Mouse (Mus musculus) olfactory bulb, adult 2 months (tissue): Measurements from ENCODE around the gene Fyn. TPM values are rescaled to one million over a fixed set of nuclear protein-coding genes. Genes with fewer than 3 reads are reported as not detected.

ENCODE experiments used
- H3K27ac ChIP-seq: fragments of 200-500 bp; 2 replicates; pipeline ENCODE4 v1.5.1; 2012; ENCODE audit warnings: low read depth, low read length; ENCODE audit not compliant: insufficient read depth
- H3K4me1 ChIP-seq: fragments of 200-500 bp; 2 replicates; pipeline ENCODE4 v1.6.1; 2012; ENCODE audit warnings: low read length; ENCODE audit not compliant: control insufficient read depth, insufficient read depth
- H3K4me3 ChIP-seq: fragments of 200-500 bp; 2 replicates; pipeline ENCODE4 v1.5.1; 2012; ENCODE audit warnings: mild to moderate bottlenecking, low read depth, low read length, moderate library complexity; ENCODE audit not compliant: insufficient read depth
- CTCF ChIP-seq: fragments of 200-500 bp; IDR thresholded peaks from 2 replicates; pipeline ENCODE4 v1.5.1; 2012; ENCODE audit warnings: low read depth, mild to moderate bottlenecking, low read length, moderate library complexity; ENCODE audit not compliant: insufficient read depth
- POLR2A ChIP-seq: fragments of 200-500 bp; IDR thresholded peaks from 2 replicates; pipeline ENCODE4 v1.6.1; 2012; ENCODE audit warnings: mild to moderate bottlenecking, low read depth, low read length, moderate library complexity; ENCODE audit not compliant: insufficient read depth
- WGBS: fragments of 180-500 bp; shearing (Covaris S2); methylation state at CpG from one replicate; pipeline ENCODE4 v1.1.7; 2018; 5-methylcytosine and 5-hydroxymethylcytosine counted together
- polyA plus RNA-seq: library from polyadenylated mRNA; stranded (reverse); fragments of >200 nt; gene quantifications from 2 replicates; pipeline ENCODE4 v1.2.4, GENCODE M21; 2012; ENCODE audit warnings: low replicate concordance; ENCODE audit not compliant: missing spikeins, insufficient read depth, insufficient read length

The Fyn gene
- polyA plus RNA-seq, 1 experiment, result 322 TPM

DNA sequence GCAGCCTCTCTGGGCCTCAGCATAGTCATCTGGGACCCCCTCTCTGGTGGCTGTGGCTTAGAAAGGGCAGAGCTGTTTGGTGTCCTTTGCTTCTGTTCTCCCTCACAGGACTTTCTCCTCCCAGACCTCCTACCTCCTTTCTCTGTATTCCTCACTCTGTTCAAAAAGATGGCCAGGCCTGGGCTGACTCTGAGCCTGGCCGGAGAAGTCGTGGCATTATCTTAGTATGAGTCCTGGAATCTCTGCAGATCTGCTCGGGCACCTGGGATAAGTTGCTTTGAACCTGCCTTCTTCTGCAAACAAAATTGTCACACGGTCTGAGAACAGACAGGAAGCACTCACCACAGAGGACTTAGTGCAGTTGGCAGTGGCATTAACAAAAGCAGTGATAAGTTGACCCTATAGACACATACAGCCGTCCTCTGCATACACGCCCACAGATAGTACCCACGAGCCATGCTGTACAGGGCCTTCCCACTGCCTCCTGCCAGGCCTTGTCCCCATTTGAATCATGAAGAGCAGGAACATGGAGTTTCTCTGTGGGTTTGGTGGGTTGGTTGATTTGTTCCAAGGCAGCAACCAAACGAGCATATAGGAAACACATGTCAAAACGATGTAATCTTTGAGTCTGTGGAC lies 171.5 kb downstream of the Fyn start:
- 50% methylated on average over 9 of the region's 9 CpGs for WGBS
- TF ChIP-seq CTCF, result no peak
- no peak for TF ChIP-seq POLR2A
- H3K4me3 ChIP-seq, result no peak overlapping the region
- H3K27ac ChIP-seq, result peak overlapping the region; percentile 72
- H3K4me1 ChIP-seq, result peaks cover 50% of the 10 kb centered on the region

DNA sequence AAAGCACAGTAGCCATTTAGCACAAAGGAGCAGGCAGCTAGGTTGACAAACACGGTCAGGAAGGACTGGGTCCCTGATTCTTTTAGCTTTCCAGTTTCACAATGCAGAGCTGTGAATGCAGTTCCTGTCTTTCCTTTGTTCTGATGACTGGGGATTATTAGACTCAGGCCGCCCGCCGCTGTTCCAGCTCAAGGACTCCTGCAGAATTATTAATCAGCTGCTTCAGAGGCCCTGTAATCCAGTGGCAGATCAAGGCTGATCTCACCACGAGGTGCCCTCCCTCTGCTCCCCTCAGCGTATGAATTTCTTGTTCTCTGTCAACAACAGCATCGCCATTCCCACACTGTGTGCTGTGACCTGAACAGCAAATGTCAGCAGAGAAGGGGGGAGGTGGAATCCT lies 172.3 kb downstream of the Fyn start:
- Histone ChIP-seq H3K4me3 (no peak overlapping the region), H3K4me1 (peaks cover 45% of the 10 kb centered on the region), H3K27ac (peak overlapping the region; percentile 88)
- WGBS, result 7% methylated on average over 7 of the region's 7 CpGs
- TF ChIP-seq POLR2A (no peak), CTCF (no peak)

DNA sequence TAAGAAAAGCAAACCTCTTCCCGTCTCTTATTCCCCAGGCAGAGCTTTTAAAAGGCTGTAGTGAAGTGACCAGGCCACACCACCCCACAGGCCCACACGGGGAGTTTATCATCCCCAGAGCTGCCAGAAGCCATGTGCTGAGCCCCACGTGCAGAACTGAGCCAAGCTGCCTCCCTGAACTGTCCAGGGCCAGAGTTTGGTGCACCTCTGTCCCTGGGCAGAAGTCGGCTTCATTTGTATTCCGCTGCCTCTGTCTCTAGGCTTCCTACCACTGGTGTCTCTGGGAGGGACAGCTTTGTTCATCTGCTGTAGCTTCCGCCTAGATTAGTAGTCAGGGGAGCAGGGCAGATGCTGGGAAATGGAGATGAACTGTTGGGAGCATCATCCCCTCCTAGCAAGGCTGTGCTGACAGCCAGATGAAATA lies 172.8 kb downstream of the Fyn start:
- 23% methylated on average over 6 of the region's 6 CpGs for WGBS
- H3K4me1 ChIP-seq, result peaks cover 41% of the 10 kb centered on the region
- peak overlapping the region; percentile 88 for H3K27ac ChIP-seq
- no peak overlapping the region for H3K4me3 ChIP-seq
- TF ChIP-seq CTCF (no peak), POLR2A (no peak)

DNA sequence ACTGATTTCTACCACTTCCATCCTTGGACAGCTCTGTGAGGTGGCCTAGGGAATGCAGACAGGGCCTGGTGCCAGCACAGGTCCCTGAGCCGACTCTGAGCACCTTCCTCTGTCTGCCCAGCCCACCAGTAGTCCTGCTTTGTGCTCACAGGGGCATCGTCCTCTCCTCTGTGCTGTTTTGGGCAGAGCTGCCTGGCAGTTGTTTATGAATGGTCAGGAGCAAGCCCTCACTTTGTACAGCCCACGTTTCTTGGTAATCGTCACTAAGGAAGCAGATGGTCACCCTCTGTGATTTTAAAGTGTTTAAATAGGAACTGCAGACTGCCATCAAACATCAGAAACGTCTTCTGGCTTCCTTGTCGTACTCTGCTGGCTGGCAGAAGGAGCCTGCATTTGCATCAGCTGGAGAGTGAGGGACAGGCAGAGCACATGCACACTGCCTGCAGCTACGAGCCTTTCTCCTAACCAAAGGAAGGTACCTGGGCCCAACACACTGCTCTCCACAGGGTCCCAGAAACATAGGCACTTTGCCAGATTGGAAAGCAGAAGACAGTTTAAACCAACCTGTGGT lies 173.4 kb downstream of the Fyn start:
- Histone ChIP-seq H3K4me1 (peaks cover 42% of the 10 kb centered on the region), H3K4me3 (no peak overlapping the region), H3K27ac (peak overlapping the region; percentile 88)
- TF ChIP-seq POLR2A (no peak), CTCF (no peak)
- WGBS, result 22% methylated on average over 7 of the region's 7 CpGs

DNA sequence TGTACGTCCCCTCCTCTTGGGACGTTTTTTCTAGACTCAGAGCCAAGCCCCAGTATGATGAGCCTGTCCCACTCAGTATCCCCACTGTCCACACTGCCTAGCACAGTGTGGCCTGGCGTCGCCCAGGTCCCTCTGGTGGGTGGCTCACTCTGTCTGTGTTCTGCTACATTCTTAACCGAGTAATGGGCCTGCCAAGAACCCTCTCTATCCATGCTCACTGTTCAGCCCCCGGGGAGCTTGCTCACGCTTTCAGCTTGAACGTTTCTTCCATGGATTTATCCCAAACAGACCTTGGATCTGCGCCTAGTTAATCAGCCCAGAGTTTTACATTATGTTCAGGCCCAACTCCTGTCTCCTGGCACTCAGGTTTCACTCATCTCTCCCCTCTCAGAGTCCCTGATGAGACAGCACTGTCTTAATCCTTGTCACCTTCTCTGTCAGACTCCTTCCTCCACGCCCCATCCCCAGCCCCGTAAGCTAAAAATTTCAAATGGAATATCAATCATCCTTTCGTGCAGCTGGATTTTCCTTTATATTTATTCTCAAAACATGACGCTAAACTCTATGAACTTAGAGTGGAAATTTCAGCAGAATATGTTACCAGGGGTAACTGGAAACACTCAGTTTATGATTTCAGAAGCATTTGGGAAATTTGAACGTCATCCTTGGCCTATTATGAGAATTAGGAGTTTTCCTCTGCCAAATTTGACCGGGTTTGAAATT lies 174.0 kb downstream of the Fyn start:
- Histone ChIP-seq H3K4me3 (no peak overlapping the region), H3K4me1 (peaks cover 38% of the 10 kb centered on the region), H3K27ac (peak overlapping the region; percentile 88; the same call in 1 of the 2 replicates)
- WGBS, result 41% methylated on average over 15 of the region's 15 CpGs
- TF ChIP-seq POLR2A, result no peak
- TF ChIP-seq CTCF, result no peak

DNA sequence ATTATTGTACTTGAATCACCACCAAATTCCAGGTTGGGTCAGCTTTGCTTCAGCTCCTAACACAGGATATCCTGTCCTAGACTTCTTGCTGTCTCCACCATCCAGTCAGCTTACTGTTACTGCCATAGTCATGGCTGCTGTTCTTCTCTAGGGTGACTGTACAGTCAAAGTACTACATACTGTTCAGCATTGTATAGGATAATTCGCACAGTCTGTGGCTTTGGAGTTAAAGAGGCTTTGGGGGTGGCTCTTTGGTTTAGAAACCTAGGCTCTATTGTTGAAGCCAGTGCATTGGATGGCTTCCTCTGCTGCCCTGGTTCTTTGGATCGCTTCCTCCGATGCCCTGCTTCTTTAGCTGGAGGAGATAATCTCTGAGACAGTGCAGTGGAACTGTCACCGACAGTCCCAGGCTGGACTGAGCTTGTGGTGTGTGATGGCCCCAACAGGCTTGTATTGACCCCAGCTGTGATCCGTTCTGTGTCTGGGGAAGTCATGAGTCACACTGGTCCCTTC lies 174.7 kb downstream of the Fyn start:
- H3K4me1 ChIP-seq, result peaks cover 38% of the 10 kb centered on the region
- no peak overlapping the region for H3K4me3 ChIP-seq
- TF ChIP-seq CTCF (no peak), POLR2A (no peak)
- H3K27ac ChIP-seq, result no peak overlapping the region
- WGBS, result 74% methylated on average over 5 of the region's 5 CpGs

DNA sequence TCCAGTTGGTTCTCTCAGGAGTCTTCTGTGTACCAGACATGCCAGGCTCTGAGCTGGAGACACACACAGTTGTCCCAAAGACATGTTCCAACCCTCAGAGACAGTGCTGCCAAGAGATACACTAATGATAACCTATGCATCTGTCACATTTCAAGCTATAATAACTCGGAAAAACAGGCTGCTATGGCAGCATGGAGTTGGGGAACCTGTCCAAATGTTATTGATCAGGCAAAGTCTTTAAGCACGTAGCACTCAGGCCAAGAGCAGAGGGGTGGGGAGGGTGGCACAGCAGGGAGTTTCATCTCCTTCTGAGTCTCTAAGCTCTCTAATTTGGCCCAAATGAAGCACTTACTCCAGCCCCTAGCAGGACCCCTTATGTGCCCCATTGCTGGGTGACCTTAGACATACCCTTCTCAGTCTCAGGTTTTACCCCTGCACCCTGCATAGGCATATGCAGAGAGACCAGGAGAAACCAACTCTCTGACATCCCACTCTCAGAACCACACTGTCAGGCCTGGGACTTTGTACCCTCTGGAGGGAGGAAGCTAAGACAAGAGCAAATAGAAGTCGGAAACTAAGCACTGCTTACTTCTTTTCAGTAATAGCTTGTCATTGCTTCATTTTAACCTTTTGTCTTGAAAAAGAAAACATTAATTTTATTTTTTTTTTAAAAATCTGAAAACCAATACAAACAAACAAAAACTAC lies 178.9 kb downstream of the Fyn start:
- Histone ChIP-seq H3K27ac (0 out of 2 replicates have a peak overlapping the region, but pooled peaks have one; percentile 20), H3K4me3 (no peak overlapping the region), H3K4me1 (peaks cover 26% of the 10 kb centered on the region)
- 42% methylated on average over 3 of the region's 3 CpGs for WGBS
- TF ChIP-seq POLR2A (no peak), CTCF (no peak)

DNA sequence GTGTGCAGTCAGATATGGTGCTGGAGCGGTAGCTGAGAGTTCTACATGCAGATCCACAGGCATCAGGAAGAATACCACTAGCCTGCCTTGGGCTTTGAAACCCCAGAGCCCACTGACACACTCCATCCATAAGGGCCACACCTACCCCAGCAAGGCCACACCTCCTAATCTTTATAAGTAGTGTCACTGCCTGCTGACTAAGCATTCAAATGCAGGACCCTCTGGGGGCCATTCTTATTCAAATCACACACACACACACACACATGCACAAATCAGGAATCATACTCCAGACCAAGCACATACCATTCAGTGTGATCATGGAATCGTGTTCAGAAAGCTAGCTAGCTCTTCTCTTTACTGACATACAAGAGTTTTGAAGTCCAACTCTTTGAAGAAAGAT lies 182.1 kb downstream of the Fyn start:
- Histone ChIP-seq H3K4me3 (no peak overlapping the region), H3K4me1 (peaks cover 35% of the 10 kb centered on the region), H3K27ac (no peak overlapping the region)
- 97% methylated on average over 2 of the region's 2 CpGs for WGBS
- TF ChIP-seq POLR2A, result no peak
- TF ChIP-seq CTCF, result no peak
